Mouse (Mus musculus): ENCODE data around the gene Sae1.
A peak's percentile ranks its signal among the peaks of the same experiment; 100 is the strongest.

Gene Sae1

DNA sequence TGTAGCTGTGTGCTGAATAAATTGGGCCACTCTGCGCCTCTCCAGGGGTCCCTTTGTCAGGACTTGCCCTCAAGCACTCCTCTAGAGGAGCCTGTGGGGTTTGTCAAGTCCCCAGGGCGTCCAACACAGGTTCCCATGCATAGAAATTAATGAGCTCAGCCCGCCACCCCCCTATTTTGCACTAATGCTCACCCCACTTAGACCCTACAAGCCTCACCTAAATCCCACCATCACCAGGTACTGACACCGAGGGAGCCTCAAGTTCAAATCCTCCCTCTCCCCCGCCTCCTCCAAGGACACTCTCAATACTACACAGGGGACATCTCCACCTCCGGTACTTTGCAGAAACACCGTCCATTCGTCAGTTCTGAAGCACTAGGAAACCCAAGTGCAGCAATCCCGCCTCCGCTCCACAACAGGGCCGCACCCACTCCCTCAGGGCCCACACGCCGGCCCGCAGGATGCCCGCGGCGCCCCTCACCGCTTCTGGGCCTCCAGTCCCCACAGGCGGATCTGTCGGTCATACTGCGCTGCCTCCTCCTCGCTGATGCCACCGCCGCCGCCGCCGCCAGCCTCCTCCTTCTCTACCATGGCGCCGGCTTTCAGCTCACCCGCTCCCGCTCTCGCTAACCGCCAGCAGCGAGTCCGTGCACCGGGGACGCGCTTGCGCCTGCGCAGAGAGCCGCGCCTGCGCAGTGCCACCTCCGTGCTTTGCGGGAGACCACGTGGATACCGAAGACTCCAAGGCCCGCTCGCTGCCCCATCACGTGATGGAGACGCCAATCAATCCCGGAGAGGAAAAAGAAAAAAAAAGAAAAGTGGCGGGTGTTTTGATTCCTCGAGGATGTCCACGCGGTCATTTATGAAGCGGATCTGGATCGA, at the start of gene Sae1:
Gene Sae1, minus strand, starts transcription at position 647 of the 882 bp plus-strand sequence.
- DNase-seq: peak; percentile 94 to 96

DNA sequence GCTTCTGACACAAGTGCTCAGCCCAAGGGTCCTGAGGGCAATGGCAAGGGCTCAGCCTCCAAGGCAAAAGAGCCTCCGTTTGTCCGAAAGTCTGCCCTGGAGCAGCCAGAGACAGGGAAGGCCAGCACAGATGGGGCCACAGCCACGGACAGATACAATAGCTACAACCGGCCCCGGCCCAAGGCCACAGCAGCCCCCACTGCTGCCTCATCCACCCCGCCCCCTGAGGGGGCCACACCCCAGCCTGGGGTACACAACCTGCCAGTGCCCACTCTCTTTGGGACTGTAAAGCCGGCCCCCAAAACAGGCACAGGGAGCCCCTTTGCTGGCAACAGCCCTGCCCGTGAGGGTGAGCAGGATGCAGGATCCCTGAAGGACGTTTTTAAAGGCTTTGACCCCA, 47.5 kb upstream of the Sae1 start:
- peak in 1 of 2 experiments; percentile 16 for DNase-seq

DNA sequence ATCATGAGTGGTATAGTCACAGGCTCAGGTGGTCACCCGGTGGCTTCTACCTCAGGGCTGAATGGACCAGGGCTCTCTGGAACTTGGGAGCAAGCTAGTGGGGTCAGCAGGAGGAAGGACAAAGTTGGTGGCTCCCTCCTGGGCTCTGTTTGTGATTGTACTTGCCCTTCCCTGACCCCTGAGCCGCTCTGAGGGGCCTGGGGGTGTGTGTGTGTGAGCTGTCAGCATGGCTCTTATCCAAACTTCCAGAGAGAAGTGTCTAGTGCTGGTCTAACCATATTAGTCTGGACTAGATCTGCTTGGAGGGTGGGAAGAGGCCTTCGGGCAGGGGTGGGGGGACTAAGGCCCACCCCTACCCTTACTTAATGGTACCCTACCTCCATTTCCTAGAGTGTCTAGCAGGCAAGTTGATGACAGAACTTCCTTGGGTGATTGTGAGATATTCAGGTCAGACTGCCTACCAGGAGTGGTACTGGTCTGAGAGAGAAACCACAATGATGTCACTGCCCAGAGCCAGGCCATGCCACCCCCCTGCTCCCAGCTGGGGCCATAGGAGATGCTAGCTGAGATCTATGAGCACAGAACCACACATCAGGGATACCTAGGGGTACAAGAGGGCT, 45.9 kb upstream of the Sae1 start:
- DNase-seq: no peak

DNA sequence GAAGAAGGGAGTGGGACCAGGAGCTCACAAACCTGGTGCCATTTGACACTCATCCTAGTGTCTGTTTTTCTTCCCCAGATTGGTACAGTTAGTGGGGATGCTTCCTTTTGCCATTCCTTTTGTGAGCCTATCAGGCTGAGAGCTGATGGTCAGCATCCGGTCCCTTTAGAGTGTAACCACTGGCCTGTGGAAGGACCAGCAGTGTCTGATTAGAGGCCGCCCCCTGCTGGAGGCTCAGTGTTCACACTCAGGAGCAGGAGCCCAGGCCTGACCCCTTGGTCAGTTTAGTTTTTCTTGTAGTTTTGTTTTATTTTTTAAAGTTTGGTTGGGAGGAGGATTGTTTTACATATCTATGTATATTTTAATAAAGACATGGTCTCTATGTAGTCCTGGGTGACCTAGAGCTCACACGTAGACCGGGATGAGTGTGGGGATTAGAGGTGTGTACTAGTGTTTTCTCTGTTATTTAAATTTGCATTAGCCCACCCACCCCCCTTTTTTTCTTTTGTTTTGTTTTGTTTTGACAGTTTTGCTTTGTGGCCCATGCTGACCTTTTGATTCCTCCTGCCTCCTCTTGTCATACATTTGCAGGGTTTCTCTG, 38.6 kb upstream of the Sae1 start:
- DNase-seq: peak; percentile 68 to 72

DNA sequence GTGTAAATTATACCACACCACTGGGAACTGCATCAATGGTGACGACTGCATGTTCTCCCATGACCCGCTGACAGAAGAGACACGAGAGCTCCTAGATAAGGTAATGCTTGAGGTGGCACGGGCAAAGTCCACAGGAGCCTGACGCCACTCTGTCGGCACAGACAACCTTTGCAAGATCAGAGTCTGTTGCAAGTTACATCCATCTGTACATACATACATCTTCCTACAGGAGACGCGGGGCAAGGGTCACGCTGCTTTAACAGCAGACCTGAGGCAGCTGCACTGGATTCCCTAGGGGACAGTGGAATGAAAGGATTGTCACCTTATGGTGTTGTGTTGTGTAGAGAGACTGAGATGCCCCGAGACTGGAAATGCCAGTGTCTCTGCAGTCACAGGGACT, 38.1 kb upstream of the Sae1 start:
- DNase-seq: no peak

DNA sequence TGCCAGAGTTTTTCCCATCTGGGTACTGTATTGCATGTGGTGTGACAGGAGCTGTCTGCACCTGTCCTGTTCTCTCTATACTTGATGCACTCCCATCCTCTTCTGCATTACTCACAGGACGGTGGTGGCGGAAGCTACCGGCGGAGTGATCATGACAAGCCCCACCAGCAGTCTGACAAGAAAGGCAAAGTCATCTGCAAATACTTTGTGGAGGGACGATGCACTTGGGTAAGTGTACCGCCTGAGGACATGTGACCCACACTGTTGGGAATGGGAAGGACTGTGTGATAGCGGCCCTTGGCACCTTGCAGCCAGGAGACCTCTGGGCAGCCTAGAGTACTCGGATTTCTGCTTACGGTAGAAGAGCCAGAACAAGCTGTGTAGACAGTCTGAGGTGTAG, 36.1 kb upstream of the Sae1 start:
- DNase-seq: no peak

DNA sequence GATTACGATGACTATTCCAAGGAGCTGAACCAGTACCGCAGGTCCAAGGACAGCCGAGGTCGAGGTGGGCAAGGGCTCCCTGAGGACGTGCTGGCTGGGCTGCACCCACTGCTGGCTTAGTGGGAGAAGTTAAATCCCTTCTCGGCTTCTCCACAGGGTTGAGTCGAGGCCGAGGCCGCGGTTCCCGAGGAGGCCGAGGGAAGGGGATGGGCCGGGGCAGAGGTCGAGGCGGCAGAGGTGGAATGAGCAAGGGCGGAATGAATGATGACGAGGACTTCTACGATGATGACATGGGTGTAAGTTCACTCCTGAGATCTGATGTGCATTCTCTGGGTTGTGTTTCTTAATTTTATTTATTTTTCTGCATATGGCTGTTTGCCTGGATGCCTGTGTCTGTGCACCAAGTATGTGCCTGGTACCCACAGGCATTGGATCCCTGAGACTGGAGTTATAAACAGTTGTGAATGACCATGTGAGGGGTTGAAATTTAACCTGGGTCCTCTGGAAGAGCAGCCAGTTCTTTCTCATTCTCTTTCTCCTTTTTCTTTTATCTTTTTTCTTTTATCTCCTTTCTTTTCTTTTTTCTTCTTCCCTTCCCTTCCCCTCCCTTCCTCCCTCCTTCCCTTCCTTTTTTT, 34.7 kb upstream of the Sae1 start:
- DNase-seq: no peak

DNA sequence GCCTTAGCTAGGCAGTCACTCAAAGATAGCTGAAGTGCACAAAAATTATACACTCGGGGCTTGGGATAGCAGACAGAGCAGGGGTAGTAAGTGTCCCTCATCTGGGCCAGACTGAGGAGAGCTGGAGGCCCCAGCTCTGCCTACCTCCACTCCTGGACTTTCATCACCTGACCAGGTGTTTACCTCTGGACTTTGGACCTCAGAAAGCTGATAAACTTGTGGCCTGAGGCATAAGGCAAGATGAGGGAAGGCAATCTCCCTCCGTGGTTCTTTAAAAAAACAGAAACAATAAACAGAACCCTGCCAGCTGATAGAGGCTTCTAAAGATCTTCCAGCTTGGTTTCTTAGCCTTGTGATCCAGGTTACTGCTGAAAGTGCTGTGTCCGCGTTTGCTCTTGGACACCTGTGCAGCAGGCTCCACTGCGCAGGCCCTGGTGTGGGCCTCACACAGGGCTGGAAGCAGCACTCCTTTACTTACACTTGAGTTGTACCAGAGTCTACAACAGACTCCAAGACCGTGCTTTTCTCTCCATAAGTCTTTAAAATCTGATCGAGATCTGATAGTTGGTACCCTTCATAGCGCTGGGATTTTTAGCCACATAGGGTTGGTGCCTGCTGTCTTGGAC, 33.0 kb upstream of the Sae1 start:
- no peak for DNase-seq

DNA sequence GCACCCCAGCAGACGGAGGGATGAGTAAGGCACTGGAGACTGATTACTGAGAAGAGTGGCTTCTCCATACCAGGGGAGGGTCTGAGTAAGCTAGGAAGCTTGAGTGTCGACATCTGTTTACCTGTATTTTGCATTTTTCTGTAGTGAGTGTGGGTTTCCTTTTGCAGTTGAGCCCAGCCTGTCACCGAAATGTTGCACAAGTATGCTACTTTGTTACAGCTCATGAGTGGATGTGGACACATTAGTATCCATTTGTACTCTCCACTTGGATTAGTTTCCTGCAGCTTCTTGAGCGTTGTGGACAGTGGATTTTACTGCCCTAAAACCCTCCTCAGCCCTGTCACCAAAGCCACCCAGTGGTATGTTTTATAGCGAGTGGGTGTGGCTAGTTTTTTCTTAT, 31.1 kb upstream of the Sae1 start:
- no peak for DNase-seq

DNA sequence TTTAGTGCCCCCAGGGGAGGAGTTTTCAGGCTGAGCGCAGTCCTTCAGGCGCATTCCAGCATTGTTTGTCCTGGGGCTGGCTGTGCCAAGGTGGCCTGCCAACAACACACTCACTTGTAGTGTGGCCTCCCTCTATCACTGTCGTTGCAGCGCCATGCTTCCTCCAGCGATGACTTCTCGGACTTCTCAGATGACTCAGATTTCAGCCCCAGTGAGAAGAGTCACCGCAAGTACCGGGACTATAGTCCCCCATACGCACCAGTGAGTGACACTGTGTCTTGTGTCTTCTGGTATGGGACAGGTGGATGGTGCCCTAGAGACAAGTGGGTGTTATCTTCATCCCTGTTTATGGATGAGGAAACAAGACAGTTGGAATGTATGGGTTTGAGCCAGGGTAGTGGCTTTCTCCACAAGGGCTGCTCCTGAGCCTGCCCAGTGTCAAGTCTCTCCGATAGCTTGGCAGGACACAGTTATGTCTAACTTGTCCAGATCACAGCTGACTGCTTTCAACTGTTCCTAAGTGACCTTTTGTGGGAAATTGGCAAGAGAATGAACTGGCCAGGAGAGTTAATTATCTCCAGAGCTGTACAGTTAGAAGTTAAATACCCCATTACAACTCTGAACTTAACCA, 29.6 kb upstream of the Sae1 start:
- DNase-seq: no peak

DNA sequence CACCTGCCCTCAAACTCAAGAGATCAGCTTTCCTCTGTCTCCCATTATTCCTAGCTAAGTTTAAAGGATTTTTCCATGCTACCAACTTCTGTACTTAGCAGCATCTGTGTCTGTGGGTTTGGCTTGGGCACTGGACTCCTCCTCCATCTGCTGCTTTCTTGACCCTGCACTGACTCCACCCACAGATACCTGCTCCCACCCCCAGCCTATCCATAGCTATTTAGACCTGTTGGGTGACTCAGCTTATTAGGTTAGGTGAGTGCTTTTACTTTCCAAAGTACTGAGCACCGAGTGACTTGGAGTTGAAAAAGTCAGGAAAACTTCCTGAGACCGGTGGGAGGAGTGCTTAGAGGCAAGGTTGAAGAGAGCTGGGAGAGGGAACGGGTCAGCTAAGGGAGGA, 27.8 kb upstream of the Sae1 start:
- DNase-seq: no peak

DNA sequence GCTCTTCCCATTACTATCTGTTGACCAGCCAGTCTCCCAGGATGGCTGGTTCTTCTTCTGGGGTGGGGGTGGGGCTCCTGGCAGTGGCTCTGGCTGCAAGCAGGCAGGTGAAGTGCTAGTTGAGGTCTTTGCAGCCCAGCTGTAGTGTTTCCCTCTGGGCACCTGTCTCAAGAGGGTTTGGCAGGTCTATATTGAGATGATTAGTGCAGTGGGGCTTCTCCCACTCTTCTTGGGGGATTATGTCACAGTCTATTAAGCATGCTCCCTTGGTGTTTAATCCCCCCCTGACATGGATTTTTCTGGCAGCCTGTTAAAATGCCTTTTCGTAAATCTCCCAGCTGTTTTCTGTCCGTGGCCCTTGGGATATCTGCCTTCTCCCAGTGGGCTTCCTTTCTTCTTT, 25.3 kb upstream of the Sae1 start:
- DNase-seq: no peak

DNA sequence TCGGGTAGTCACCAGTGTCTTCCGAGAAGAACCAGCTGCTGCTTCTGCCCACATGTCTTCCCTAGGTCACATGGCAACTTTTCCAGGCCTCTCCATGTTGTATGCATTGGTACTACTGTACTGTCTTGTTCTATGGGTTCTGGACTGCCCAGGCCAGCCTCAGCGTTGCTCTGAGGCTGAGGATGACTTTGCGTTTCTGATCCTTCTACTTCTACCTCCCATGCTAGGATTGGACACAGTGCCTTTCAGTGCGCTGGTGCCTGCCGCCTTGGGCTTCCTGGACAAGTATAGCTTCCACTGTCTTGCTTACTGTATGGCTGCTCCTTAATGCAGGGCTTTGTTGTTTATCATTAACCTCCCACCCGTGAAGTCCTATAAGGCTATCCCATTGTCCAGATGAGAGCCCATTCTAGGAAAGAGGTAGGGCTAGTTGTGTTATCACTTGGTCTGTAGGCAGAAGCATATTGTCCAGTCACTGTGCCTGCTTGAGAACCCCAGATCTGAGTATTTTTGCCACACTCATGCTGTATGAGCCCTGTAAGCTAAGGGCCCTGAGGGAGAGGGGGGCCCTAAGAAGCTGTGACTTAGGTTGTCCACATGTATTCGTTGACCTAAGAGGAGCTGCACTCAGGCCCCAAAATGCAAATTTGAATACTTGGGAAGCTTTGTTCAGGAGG, 24.8 kb upstream of the Sae1 start:
- DNase-seq: no peak

DNA sequence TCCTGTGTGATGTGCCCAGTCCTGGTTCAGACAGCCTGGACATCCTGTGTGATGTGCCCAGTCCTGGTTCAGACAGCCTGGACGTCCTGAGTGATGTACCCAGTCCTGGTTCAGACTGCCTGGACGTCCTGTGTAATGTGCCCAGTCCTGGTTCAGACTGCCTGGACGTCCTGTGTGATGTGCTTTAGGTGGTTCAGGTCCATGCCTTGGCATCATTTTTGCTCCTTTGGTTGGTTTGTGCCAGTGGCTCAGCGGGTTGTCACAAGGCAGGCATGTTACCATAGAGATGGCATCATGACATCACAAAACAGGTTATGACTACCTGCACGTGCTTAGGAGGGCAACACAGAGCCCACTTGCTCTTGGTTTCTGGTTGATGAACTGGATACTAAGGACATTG, 23.5 kb upstream of the Sae1 start:
- no peak for DNase-seq

DNA sequence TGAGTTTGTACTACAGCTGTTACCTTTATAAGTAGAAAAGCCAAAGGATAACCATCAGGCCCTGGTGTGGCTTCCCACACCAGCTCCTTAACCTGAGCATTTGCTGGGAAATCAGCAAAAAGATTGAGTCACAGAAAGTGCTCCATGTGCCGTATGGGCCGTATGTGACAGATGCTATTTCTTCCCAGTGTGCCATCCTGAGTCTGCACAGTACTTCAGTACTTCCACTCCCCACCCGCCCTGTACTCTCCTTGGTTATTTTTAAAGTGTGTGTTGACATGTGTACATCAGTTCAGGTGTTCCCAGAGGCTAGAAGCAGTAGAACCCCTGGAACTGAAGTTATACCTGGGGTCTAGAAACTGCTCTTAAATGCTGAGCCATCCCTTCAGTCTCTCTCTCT, 19.4 kb upstream of the Sae1 start:
- no peak for DNase-seq

DNA sequence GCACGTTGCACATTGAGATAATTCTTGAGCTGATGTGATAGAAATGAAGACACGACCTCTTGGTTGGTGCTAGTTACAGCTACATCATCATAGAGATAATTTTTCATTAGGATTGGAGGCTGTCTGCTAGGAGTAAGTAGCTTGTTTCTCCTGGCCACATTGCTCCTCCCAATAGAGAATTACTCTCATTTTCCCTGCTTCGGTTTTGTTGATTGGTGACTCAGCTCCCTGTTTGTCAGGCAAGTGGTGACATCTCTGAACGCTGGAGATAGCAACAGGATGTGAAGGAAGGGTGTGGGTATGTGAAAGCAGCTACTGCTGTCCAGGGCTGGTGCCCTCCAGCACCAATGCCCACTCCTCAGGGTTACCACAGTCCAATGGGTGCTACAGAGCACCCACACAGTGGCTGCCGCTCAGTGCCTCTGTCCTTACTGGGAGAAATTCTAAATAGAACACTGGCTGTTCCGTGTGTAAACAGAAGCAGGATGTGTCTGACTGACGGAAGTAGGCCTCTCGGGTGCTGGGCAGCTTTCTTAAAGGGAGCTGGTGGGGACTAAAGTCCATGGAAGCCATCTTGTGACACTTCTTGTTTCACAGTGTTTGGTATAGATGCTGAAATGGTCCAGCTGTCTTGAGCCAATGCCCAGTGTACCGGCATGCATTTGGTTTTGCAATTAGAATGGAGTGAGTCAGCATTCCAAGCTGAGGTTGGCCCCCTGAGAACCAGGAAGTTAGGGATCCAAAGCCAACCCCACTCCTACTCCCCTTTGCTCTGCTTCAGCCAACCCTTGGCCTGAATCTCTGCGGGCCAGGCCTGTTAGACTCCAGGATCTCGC, 18.1 kb upstream of the Sae1 start:
- peak; percentile 62 to 66 for DNase-seq

DNA sequence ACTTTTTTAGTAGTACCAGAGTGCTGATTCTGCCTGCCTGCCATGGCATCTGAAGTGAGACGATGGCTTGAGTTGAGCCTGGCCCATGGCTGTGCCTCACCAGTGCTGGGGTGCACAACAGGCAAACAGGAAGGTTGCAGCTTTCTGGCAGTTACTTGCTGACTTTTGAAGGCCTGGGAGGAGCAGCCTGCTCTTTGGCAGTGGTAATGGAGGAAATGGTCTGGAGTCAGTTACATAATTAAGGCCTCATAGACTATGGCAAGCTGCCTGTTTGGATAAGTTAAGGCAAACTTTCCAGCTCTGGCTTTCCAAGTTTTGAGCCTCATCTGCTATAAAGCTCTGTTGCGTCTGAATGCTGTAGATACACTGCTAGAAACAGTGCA, 17.5 kb upstream of the Sae1 start:
- DNase-seq: peak; percentile 52 to 64

DNA sequence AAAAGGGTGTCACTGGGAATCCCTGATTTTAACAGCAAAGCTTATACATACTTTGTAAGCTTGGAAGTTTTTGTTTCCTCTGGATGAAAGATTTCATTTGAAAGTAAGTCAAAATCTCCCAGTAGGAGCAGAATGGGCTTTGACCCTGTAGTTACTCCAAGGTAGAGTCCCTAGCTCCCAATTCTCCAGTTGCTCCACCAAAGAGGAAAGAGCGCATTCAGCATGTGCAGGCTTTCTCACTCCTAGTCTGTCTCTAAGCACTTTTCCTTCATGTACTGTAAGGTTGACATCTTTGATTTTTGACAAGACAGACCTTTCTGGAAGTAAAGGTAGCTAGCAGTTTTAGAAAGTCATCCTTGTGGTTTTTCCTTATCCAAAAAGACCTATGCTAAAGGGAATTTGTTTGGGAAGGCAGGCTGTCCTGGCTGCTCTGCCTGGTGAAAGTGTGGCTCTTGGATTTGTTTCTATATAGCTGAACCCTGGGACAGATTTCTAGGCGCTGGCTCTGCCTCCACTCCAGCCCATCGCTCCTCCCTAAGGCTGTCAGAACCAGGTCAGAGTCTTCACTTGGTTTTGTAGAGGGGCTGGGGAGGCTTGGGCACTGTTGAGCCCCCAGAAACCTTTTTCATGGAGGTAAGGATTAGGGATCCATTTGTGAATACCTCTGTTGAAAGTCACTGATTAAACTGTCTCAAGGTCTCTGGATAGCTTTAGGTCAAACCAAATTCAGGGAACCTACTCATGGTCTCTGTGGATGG, 16.9 kb upstream of the Sae1 start:
- DNase-seq: peak; percentile 25 to 27

DNA sequence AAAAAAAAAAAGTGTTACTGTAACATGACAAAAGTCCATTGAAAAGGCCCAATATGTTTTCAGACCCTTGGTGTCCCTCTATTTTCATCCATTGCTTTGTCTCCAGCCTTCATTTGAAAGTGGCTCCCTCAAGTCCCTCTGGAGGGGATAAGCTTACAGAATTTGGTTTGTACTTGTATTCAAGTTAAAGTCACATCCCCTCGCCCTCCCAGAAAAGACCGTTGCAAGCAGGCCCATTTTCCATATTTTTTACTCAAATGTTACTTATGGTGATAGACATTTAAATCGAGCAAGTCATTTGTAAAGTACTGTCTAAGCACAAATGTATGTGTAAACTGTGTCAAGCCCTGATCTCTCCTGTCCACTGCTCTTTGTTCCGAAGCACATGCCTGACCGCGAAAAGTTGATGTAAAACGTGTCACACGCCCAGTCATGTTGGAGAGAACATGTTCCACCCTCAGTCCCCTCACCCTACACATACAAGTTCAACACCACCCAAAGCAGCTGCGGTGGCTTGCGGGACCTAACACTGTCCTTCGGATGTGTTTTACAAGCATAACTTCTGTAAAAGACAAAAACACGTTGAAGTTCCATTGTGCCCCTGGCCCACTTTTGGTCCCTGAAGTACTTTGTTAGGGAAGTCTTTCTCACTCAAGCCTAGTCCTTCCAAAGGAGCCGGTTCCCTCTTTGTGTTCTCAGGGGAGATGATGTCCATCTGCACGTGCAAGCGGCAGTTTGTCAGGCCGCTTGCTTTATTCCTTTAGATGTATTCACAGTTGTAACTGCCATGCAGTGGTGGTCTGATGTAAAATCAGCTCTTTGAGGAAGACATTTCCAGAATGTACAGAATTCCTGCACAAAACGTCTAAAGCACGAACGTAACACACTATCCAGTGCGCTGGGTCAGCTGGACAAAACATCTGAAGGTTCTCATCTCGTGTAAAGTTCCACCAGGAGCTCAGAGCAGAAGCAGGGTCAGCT, 15.7 kb upstream of the Sae1 start:
- peak; percentile 42 to 48 for DNase-seq
